ENCODE assay signal across 39 mouse cellular contexts in genomic region chr5:145302424-145302823, GRCm38 (mm10). TPM values are rescaled to one million over a fixed set of nuclear protein-coding genes. Genes with fewer than 3 reads are reported as not detected.
"Had no signal": no experiment of that assay in that cellular context is flagged by ENCODE, and none has a peak within 500 bp of the region (broad histone marks: within the 10 kb centered on the region; RNA-seq: fewer than 3 reads in every experiment).

No protein-coding gene starts in this region.

- H3K36me3 ChIP-seq: heart, embryonic 13.5 days; heart, embryonic 15.5 days; hindbrain, embryonic 13.5 days; hindbrain, embryonic 15.5 days; kidney, embryonic 15.5 days; limb, embryonic 13.5 days; limb, embryonic 15.5 days; liver, embryonic 12.5 days had no signal

- H3K27me3 ChIP-seq: heart, embryonic 13.5 days; heart, embryonic 15.5 days; hindbrain, embryonic 13.5 days; hindbrain, embryonic 15.5 days; kidney, embryonic 15.5 days; limb, embryonic 13.5 days; limb, embryonic 15.5 days; liver, embryonic 12.5 days had no signal

- H3K4me2 ChIP-seq: heart, embryonic 11.5 days; heart, embryonic 13.5 days; heart, embryonic 15.5 days; hindbrain, embryonic 13.5 days; hindbrain, embryonic 15.5 days; kidney, embryonic 15.5 days; limb, embryonic 13.5 days; limb, embryonic 15.5 days; liver, embryonic 12.5 days had no signal

- H3K27ac ChIP-seq: heart, adult 2 months; heart, embryonic 13.5 days; heart, embryonic 15.5 days; hindbrain, embryonic 13.5 days; hindbrain, embryonic 15.5 days; hindbrain, postnatal 0 days; kidney, embryonic 15.5 days; kidney, postnatal 0 days; layer of hippocampus, adult 2 months; left cerebral cortex, adult 2 months; limb, embryonic 13.5 days; limb, embryonic 15.5 days; liver, embryonic 12.5 days; liver, embryonic 14.5 days had no signal

- ATAC-seq: hindbrain, postnatal 0 days; intestine, embryonic 16.5 days; liver, embryonic 12.5 days had no signal

- H3K4me1 ChIP-seq: heart, embryonic 13.5 days; heart, embryonic 15.5 days; hindbrain, embryonic 13.5 days; hindbrain, embryonic 15.5 days; kidney, embryonic 15.5 days; limb, embryonic 13.5 days; limb, embryonic 15.5 days; liver, embryonic 12.5 days had no signal

- DNase-seq: gastrocnemius, postnatal 14 days; gastrocnemius, postnatal 36 days; heart, adult 11 months; heart, adult 2 months; heart, postnatal 14 days; heart, postnatal 36 days; kidney, adult 11 months; kidney, adult 2 months; kidney, adult 9 months; kidney, postnatal 14 days; kidney, postnatal 36 days; left cerebral cortex, postnatal 4 days had no signal

- H3K9me3 ChIP-seq: heart, embryonic 13.5 days; heart, embryonic 15.5 days; hindbrain, embryonic 13.5 days; hindbrain, embryonic 15.5 days; kidney, embryonic 15.5 days; limb, embryonic 13.5 days; limb, embryonic 15.5 days; liver, embryonic 12.5 days had no signal

- H3K9ac ChIP-seq: heart, embryonic 13.5 days; heart, embryonic 15.5 days; hindbrain, embryonic 13.5 days; hindbrain, embryonic 15.5 days; kidney, embryonic 15.5 days; limb, embryonic 13.5 days; limb, embryonic 15.5 days; liver, embryonic 12.5 days; liver, embryonic 14.5 days had no signal

- H3K4me3 ChIP-seq: heart, adult 2 months; heart, embryonic 13.5 days; heart, embryonic 15.5 days; hindbrain, embryonic 13.5 days; hindbrain, embryonic 15.5 days; kidney, embryonic 15.5 days; layer of hippocampus, adult 2 months; left cerebral cortex, adult 2 months; limb, embryonic 13.5 days; limb, embryonic 15.5 days; liver, embryonic 12.5 days had no signal

RNA-seq across cellular contexts. Expression of gene Cyp3a57, which starts 42.7 kb away (rescaled TPM):
- total RNA-seq: gastrocnemius, adult 18-20 months; gastrocnemius, adult 8-10 months; gastrocnemius, postnatal 14 days; gastrocnemius, postnatal 36 days; heart, adult 2 months; heart, postnatal 14 days; heart, postnatal 36 days; hematopoietic stem cell, adult 5-6 weeks; hindbrain, postnatal 0 days; layer of hippocampus, adult 2 months; layer of hippocampus, postnatal 25 days; left cerebral cortex, postnatal 25 days had no signal
- polyA plus RNA-seq: gonadal fat pad, adult 2 months; heart, adult 2 months; heart, embryonic 11.5 days; heart, embryonic 13.5 days; heart, embryonic 15.5 days; heart, postnatal 0 days; hindbrain, embryonic 11.5 days; hindbrain, embryonic 13.5 days; hindbrain, embryonic 15.5 days; hindbrain, postnatal 0 days; intestine, embryonic 14.5 days; intestine, embryonic 16.5 days; kidney, adult 2 months; kidney, embryonic 15.5 days; large intestine, adult 2 months; limb, embryonic 11.5 days; limb, embryonic 13.5 days; limb, embryonic 15.5 days; liver, adult 2 months; liver, embryonic 12.5 days had no signal
